Mouse (Mus musculus): ENCODE measurements around the gene AI467606. TPM values are rescaled to one million over a fixed set of nuclear protein-coding genes. Genes with fewer than 3 reads are reported as not detected.

Gene AI467606
- polyA plus RNA-seq, 1 experiment from 2014 or later: 0.47 TPM

- H3K4me3 ChIP-seq (ENCODE audit: low read depth, low read length): no peak overlapping the region
- ATAC-seq (replicated peaks; ENCODE audit: low FRiP score): no peak
- H3K4me2 ChIP-seq (ENCODE audit: low read depth, low read length, severe bottlenecking): no peak overlapping the region
- H3K36me3 ChIP-seq (ENCODE audit: control insufficient read depth, insufficient read depth, low read length): no peaks in the 10 kb centered on the region
- no peaks in the 10 kb centered on the region for H3K4me1 ChIP-seq (replicated peaks; ENCODE audit: control insufficient read depth, insufficient read depth, low read length)
- no peak for DNase-seq (ENCODE audit: low spot score)
- 71% methylated on average over 5 of the region's 5 CpGs for WGBS
- no peak overlapping the region for H3K27ac ChIP-seq (ENCODE audit: low read depth, low read length)
- H3K27me3 ChIP-seq (ENCODE audit: control insufficient read depth, insufficient read depth, low read length): no peaks in the 10 kb centered on the region
- H3K9ac ChIP-seq (ENCODE audit: low read length): no peak overlapping the region
- H3K9me3 ChIP-seq (ENCODE audit: control insufficient read depth, low read length): no peaks in the 10 kb centered on the region
These were observed 42.0 kb downstream of the AI467606 start for GRCm38 (mm10) chr7:127133125-127133524.

- Histone ChIP-seq H3K36me3 (ENCODE audit: control insufficient read depth, insufficient read depth, low read length) (no peaks in the 10 kb centered on the region), H3K4me2 (ENCODE audit: low read depth, low read length, severe bottlenecking) (no peak overlapping the region), H3K4me1 (replicated peaks; ENCODE audit: control insufficient read depth, insufficient read depth, low read length) (no peaks in the 10 kb centered on the region), H3K4me3 (ENCODE audit: low read depth, low read length) (no peak overlapping the region), H3K9ac (ENCODE audit: low read length) (no peak overlapping the region), H3K27me3 (ENCODE audit: control insufficient read depth, insufficient read depth, low read length) (no peaks in the 10 kb centered on the region), H3K27ac (ENCODE audit: low read depth, low read length) (no peak overlapping the region), H3K9me3 (ENCODE audit: control insufficient read depth, low read length) (no peaks in the 10 kb centered on the region)
- no peak for DNase-seq (ENCODE audit: low spot score)
- no peak for ATAC-seq (replicated peaks; ENCODE audit: low FRiP score)
- WGBS: 83% methylated on average over 11 of the region's 11 CpGs
These were observed 43.8 kb downstream of the AI467606 start for GRCm38 (mm10) chr7:127134821-127135447.

- H3K36me3 ChIP-seq (ENCODE audit: control insufficient read depth, insufficient read depth, low read length): no peaks in the 10 kb centered on the region
- DNase-seq (ENCODE audit: low spot score): no peak
- H3K27me3 ChIP-seq (ENCODE audit: control insufficient read depth, insufficient read depth, low read length): no peaks in the 10 kb centered on the region
- no peak overlapping the region for H3K27ac ChIP-seq (ENCODE audit: low read depth, low read length)
- 86% methylated on average over 22 of the region's 22 CpGs for WGBS
- H3K9ac ChIP-seq (ENCODE audit: low read length): no peak overlapping the region
- no peak overlapping the region for H3K4me3 ChIP-seq (ENCODE audit: low read depth, low read length)
- no peak for ATAC-seq (replicated peaks; ENCODE audit: low FRiP score)
- H3K9me3 ChIP-seq (ENCODE audit: control insufficient read depth, low read length): no peaks in the 10 kb centered on the region
- no peaks in the 10 kb centered on the region for H3K4me1 ChIP-seq (replicated peaks; ENCODE audit: control insufficient read depth, insufficient read depth, low read length)
- H3K4me2 ChIP-seq (ENCODE audit: low read depth, low read length, severe bottlenecking): no peak overlapping the region
These were observed 45.3 kb downstream of the AI467606 start for GRCm38 (mm10) chr7:127136181-127137071.

GRCm38 (mm10) chr7:127137262-127138017 is 46.3 kb downstream of the AI467606 start, which contains the start of gene Spn:
Spn (minus strand) TSS chr7:127137823.
- Histone ChIP-seq H3K27ac (ENCODE audit: low read depth, low read length) (no peak within 1 kb of the TSS), H3K4me3 (ENCODE audit: low read depth, low read length) (no peak within 1 kb of the TSS), H3K4me1 (replicated peaks; ENCODE audit: control insufficient read depth, insufficient read depth, low read length) (no peaks in the 10 kb centered on the region), H3K27me3 (ENCODE audit: control insufficient read depth, insufficient read depth, low read length) (no peaks in the 10 kb centered on the region), H3K4me2 (ENCODE audit: low read depth, low read length, severe bottlenecking) (no peak within 1 kb of the TSS), H3K9me3 (ENCODE audit: control insufficient read depth, low read length) (no peaks in the 10 kb centered on the region), H3K36me3 (ENCODE audit: control insufficient read depth, insufficient read depth, low read length) (no peaks in the 10 kb centered on the region), H3K9ac (ENCODE audit: low read length) (no peak within 1 kb of the TSS)
- WGBS: 76% methylated on average over 9 of the region's 9 CpGs
- DNase-seq (ENCODE audit: low spot score): no peak
- ATAC-seq (replicated peaks; ENCODE audit: low FRiP score): no peak

- DNase-seq (ENCODE audit: low spot score): no peak
- H3K27me3 ChIP-seq (ENCODE audit: control insufficient read depth, insufficient read depth, low read length): no peaks in the 10 kb centered on the region
- no peaks in the 10 kb centered on the region for H3K4me1 ChIP-seq (replicated peaks; ENCODE audit: control insufficient read depth, insufficient read depth, low read length)
- no peak overlapping the region for H3K4me2 ChIP-seq (ENCODE audit: low read depth, low read length, severe bottlenecking)
- H3K27ac ChIP-seq (ENCODE audit: low read depth, low read length): no peak overlapping the region
- ATAC-seq (replicated peaks; ENCODE audit: low FRiP score): no peak
- H3K9me3 ChIP-seq (ENCODE audit: control insufficient read depth, low read length): no peaks in the 10 kb centered on the region
- H3K9ac ChIP-seq (ENCODE audit: low read length): no peak overlapping the region
- no peaks in the 10 kb centered on the region for H3K36me3 ChIP-seq (ENCODE audit: control insufficient read depth, insufficient read depth, low read length)
- H3K4me3 ChIP-seq (ENCODE audit: low read depth, low read length): no peak overlapping the region
- 91% methylated on average over 7 of the region's 7 CpGs for WGBS
These were observed 47.9 kb downstream of the AI467606 start for GRCm38 (mm10) chr7:127139100-127139499.

GRCm38 (mm10) chr7:127139562-127139961 is 48.4 kb downstream of the AI467606 start:
- Histone ChIP-seq H3K9me3 (ENCODE audit: control insufficient read depth, low read length) (no peaks in the 10 kb centered on the region), H3K4me3 (ENCODE audit: low read depth, low read length) (no peak overlapping the region), H3K27me3 (ENCODE audit: control insufficient read depth, insufficient read depth, low read length) (no peaks in the 10 kb centered on the region), H3K4me1 (replicated peaks; ENCODE audit: control insufficient read depth, insufficient read depth, low read length) (no peaks in the 10 kb centered on the region), H3K4me2 (ENCODE audit: low read depth, low read length, severe bottlenecking) (no peak overlapping the region), H3K36me3 (ENCODE audit: control insufficient read depth, insufficient read depth, low read length) (no peaks in the 10 kb centered on the region), H3K9ac (ENCODE audit: low read length) (no peak overlapping the region), H3K27ac (ENCODE audit: low read depth, low read length) (no peak overlapping the region)
- DNase-seq (ENCODE audit: low spot score) (no peak), ATAC-seq (replicated peaks; ENCODE audit: low FRiP score) (no peak)
- WGBS: 61% methylated on average over 5 of the region's 5 CpGs

GRCm38 (mm10) chr7:127140623-127141404 is 49.7 kb downstream of the AI467606 start:
- no peak for ATAC-seq (replicated peaks; ENCODE audit: low FRiP score)
- H3K27me3 ChIP-seq (ENCODE audit: control insufficient read depth, insufficient read depth, low read length): no peaks in the 10 kb centered on the region
- WGBS: 68% methylated on average over 7 of the region's 7 CpGs
- no peaks in the 10 kb centered on the region for H3K4me1 ChIP-seq (replicated peaks; ENCODE audit: control insufficient read depth, insufficient read depth, low read length)
- H3K4me2 ChIP-seq (ENCODE audit: low read depth, low read length, severe bottlenecking): no peak overlapping the region
- H3K9ac ChIP-seq (ENCODE audit: low read length): no peak overlapping the region
- no peak overlapping the region for H3K27ac ChIP-seq (ENCODE audit: low read depth, low read length)
- no peak for DNase-seq (ENCODE audit: low spot score)
- H3K9me3 ChIP-seq (ENCODE audit: control insufficient read depth, low read length): no peaks in the 10 kb centered on the region
- no peaks in the 10 kb centered on the region for H3K36me3 ChIP-seq (ENCODE audit: control insufficient read depth, insufficient read depth, low read length)
- no peak overlapping the region for H3K4me3 ChIP-seq (ENCODE audit: low read depth, low read length)

GRCm38 (mm10) chr7:127142214-127142613 is 51.1 kb downstream of the AI467606 start:
- 46% methylated on average over 2 of the region's 2 CpGs for WGBS
- no peak overlapping the region for H3K4me3 ChIP-seq (ENCODE audit: low read depth, low read length)
- H3K36me3 ChIP-seq (ENCODE audit: control insufficient read depth, insufficient read depth, low read length): no peaks in the 10 kb centered on the region
- no peak for DNase-seq (ENCODE audit: low spot score)
- no peak overlapping the region for H3K9ac ChIP-seq (ENCODE audit: low read length)
- no peak for ATAC-seq (replicated peaks; ENCODE audit: low FRiP score)
- no peaks in the 10 kb centered on the region for H3K9me3 ChIP-seq (ENCODE audit: control insufficient read depth, low read length)
- H3K4me1 ChIP-seq (replicated peaks; ENCODE audit: control insufficient read depth, insufficient read depth, low read length): no peaks in the 10 kb centered on the region
- H3K27ac ChIP-seq (ENCODE audit: low read depth, low read length): no peak overlapping the region
- no peaks in the 10 kb centered on the region for H3K27me3 ChIP-seq (ENCODE audit: control insufficient read depth, insufficient read depth, low read length)
- H3K4me2 ChIP-seq (ENCODE audit: low read depth, low read length, severe bottlenecking): no peak overlapping the region

All from forebrain, embryonic 11.5 days (tissue).